Mouse (Mus musculus) CH12.LX (cell line): ENCODE results near the gene 4933428G20Rik.

Experiments
- CTCF ChIP-seq, 2 experiments: IDR thresholded peaks in 1 of 2; conservative IDR thresholded peaks in 1 of 2; 2 replicates each; pipeline ENCODE4 v1.5.1; 2011 to 2012; ENCODE audit warnings: low read depth in 2 of 2, low read length in 2 of 2, improper control_type of control experiment in 1 of 2, inconsistent platforms in 1 of 2, mild to moderate bottlenecking in 1 of 2, moderate library complexity in 1 of 2
- E2F4 ChIP-seq: IDR thresholded peaks from 2 replicates; pipeline ENCODE4 v1.6.1; 2011; ENCODE audit warnings: low read depth, low read length, improper control_type of control experiment; ENCODE audit not compliant: insufficient replicate concordance
- EP300 ChIP-seq: IDR thresholded peaks from 2 replicates; pipeline ENCODE4 v1.6.1; 2011; ENCODE audit warnings: low read length, improper control_type of control experiment
- POLR2A ChIP-seq: IDR thresholded peaks from 2 replicates; pipeline ENCODE4 v1.6.1; 2011; ENCODE audit warnings: low read depth, mild to moderate bottlenecking, improper control_type of control experiment, low read length
- USF2 ChIP-seq: conservative IDR thresholded peaks from 2 replicates; pipeline ENCODE4 v1.6.1; 2011; ENCODE audit warnings: low read depth, low read length, improper control_type of control experiment

- TF ChIP-seq POLR2A (no peak), CTCF (conservative IDR thresholded peaks at IDR 0.05 in 1 of 2, IDR thresholded peaks at IDR 0.05 in 1 of 2; ENCODE audit: low read depth in 2 of 2, low read length in 2 of 2) (no peak), EP300 (no peak), USF2 (no peak), E2F4 (no peak)
Observed at GRCm38 (mm10) chr11:97445999-97446511, 54.1 kb downstream of the 4933428G20Rik start.
